Mouse (Mus musculus): ENCODE measurements around the gene Pacrg. TPM values are rescaled to one million over a fixed set of nuclear protein-coding genes. Genes with fewer than 3 reads are reported as not detected.

Pacrg gene
- total and polyA plus RNA-seq, 3 experiments = 0.11 TPM; not detected in 2

DNA sequence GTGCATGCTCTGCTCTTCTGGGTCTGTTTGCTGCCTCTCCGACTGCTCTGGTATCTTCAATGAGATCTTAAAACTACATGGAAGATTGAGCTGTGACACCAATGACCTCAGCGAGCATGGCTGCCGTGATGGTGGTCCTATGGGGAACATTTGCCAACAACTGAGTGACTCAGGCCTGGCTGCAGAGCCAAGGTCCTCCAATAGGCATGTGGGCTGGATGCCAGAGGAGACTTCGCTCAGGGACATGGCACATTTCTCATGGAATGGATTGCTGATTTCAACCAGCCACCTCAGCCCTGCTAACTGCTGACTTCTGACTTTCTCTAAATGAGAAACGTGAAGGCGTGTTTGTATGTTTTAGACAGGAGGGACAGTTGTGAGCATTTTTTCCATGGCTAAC lies 366.9 kb downstream of the Pacrg start:
- no peaks in the 10 kb centered on the region for H3K9me3 ChIP-seq (replicated peaks)
- H3K27me3 ChIP-seq (ENCODE audit: insufficient read depth, low read length) = peaks cover 5% of the 10 kb centered on the region
- no peak for ATAC-seq (ENCODE audit: extremely low read depth, insufficient number of reproducible peaks, low FRiP score, poor library complexity, severe bottlenecking)
- no peak overlapping the region for H3K4me3 ChIP-seq (ENCODE audit: low read depth, low read length)
- no peak for DNase-seq (ENCODE audit: low spot score)
- TF ChIP-seq GATA2 (IDR thresholded peaks at IDR 0.05; ENCODE audit: borderline replicate concordance, low read depth, low read length) (no peak), TAL1 (conservative IDR thresholded peaks at IDR 0.05; ENCODE audit: low read depth, low read length) (no peak), GATA1 (IDR thresholded peaks at IDR 0.05; ENCODE audit: borderline replicate concordance, low read length) (no peak), POLR2AphosphoS5 (IDR thresholded peaks at IDR 0.05; ENCODE audit: insufficient replicate concordance, low read depth, low read length) (no peak), CTCF (IDR thresholded peaks at IDR 0.05; ENCODE audit: low read depth, low read length) (no peak)
- no peaks in the 10 kb centered on the region for H3K36me3 ChIP-seq (replicated peaks)
- no peaks in the 10 kb centered on the region for H3K4me1 ChIP-seq (ENCODE audit: insufficient read depth, low read depth, low read length)

DNA sequence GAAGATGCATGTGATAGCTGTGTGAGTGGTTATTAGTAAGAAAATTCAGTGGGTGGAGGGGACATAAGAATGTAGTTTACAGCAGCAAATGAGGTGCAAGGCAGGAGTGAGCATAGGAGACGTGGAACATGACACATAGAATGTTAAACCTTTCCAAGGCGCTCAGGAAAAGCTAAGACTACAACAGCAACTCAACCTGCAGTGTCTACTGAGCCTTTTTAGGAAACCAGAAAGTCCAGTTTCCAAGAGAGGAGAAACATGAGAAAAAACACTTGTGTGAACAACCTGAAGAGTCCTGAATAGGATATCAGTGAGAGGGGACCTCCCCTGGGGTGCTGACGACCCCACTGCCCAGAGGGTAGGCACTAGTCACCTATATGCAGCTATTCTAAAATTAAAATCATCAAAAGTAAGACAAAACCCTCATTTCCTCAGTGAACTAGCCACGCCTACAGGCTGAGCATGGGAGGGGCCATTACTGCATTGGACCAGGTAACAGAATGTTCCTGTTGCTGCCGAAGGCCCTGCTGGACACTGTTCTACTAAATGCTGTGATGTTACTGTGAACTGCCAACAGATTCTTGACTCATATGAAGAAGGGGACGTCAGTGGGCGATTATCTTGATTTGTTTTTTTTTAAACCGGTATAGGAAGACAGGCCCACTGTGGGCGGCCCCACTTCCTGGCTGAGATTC lies 370.1 kb downstream of the Pacrg start:
- no peaks in the 10 kb centered on the region for H3K4me1 ChIP-seq (ENCODE audit: insufficient read depth, low read depth, low read length)
- no peak overlapping the region for H3K4me3 ChIP-seq (ENCODE audit: low read depth, low read length)
- DNase-seq (ENCODE audit: low spot score) (no peak), ATAC-seq (ENCODE audit: extremely low read depth, insufficient number of reproducible peaks, low FRiP score, poor library complexity, severe bottlenecking) (no peak)
- TF ChIP-seq TAL1 (conservative IDR thresholded peaks at IDR 0.05; ENCODE audit: low read depth, low read length) (no peak), POLR2AphosphoS5 (IDR thresholded peaks at IDR 0.05; ENCODE audit: insufficient replicate concordance, low read depth, low read length) (no peak), CTCF (IDR thresholded peaks at IDR 0.05; ENCODE audit: low read depth, low read length) (no peak), GATA1 (IDR thresholded peaks at IDR 0.05; ENCODE audit: borderline replicate concordance, low read length) (no peak), GATA2 (IDR thresholded peaks at IDR 0.05; ENCODE audit: borderline replicate concordance, low read depth, low read length) (no peak)
- no peaks in the 10 kb centered on the region for H3K36me3 ChIP-seq (replicated peaks)
- H3K9me3 ChIP-seq (replicated peaks) = no peaks in the 10 kb centered on the region
- H3K27me3 ChIP-seq (ENCODE audit: insufficient read depth, low read length) = peaks cover 2% of the 10 kb centered on the region

DNA sequence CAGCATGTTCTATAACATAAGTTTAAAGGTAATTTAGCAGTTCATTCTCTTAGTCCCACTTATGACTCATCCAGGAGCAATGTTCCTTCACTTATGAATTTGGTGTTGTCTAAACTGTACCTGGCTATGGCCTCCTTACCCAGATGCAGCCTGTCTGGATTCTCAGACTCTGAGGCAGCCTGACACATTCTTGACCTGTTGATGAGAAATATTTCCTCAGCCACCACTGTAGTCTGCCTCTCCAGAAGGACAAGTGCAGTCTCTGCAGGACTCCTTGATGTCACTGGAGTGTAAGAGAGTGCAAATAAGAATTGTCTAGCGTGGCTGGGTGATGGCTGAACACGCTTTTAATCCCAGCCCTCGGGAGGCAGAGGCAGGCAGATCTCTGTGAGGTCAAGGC lies 373.0 kb downstream of the Pacrg start:
- H3K27me3 ChIP-seq (ENCODE audit: insufficient read depth, low read length) = peaks cover 4% of the 10 kb centered on the region
- no peak for DNase-seq (ENCODE audit: low spot score)
- no peak for ATAC-seq (ENCODE audit: extremely low read depth, insufficient number of reproducible peaks, low FRiP score, poor library complexity, severe bottlenecking)
- no peaks in the 10 kb centered on the region for H3K9me3 ChIP-seq (replicated peaks)
- no peak for TF ChIP-seq TAL1 (conservative IDR thresholded peaks at IDR 0.05; ENCODE audit: low read depth, low read length)
- TF ChIP-seq CTCF (IDR thresholded peaks at IDR 0.05; ENCODE audit: low read depth, low read length) = no peak
- no peak for TF ChIP-seq GATA1 (IDR thresholded peaks at IDR 0.05; ENCODE audit: borderline replicate concordance, low read length)
- no peaks in the 10 kb centered on the region for H3K36me3 ChIP-seq (replicated peaks)
- H3K4me1 ChIP-seq (ENCODE audit: insufficient read depth, low read depth, low read length) = no peaks in the 10 kb centered on the region
- no peak overlapping the region for H3K4me3 ChIP-seq (ENCODE audit: low read depth, low read length)

DNA sequence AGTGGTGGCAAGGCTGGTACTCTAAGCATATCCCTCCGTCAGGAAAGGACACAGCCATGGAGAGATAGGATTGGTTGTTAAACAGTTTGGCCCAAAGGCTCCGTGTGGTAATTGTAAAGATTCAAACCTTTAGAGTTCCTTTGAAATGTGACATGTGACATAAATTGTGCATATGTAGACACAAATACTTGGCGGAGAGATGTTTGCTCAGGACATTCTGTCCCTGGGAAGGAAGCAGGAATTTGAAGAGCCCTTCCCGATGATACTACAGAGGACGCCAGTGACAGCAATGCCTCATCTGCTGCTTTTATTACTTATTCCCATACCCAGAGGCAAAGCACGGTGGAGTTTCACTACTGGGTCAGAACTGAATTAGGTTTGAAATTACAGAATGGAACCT lies 374.6 kb downstream of the Pacrg start:
- no peaks in the 10 kb centered on the region for H3K36me3 ChIP-seq (replicated peaks)
- no peaks in the 10 kb centered on the region for H3K4me1 ChIP-seq (ENCODE audit: insufficient read depth, low read depth, low read length)
- H3K27me3 ChIP-seq (ENCODE audit: insufficient read depth, low read length) = peaks cover 4% of the 10 kb centered on the region
- DNase-seq (ENCODE audit: low spot score) (no peak), ATAC-seq (ENCODE audit: extremely low read depth, insufficient number of reproducible peaks, low FRiP score, poor library complexity, severe bottlenecking) (no peak)
- H3K9me3 ChIP-seq (replicated peaks) = no peaks in the 10 kb centered on the region
- no peak overlapping the region for H3K4me3 ChIP-seq (ENCODE audit: low read depth, low read length)
- TF ChIP-seq GATA2 (IDR thresholded peaks at IDR 0.05; ENCODE audit: borderline replicate concordance, low read depth, low read length) (no peak), POLR2AphosphoS5 (IDR thresholded peaks at IDR 0.05; ENCODE audit: insufficient replicate concordance, low read depth, low read length) (no peak), GATA1 (IDR thresholded peaks at IDR 0.05; ENCODE audit: borderline replicate concordance, low read length) (no peak), TAL1 (conservative IDR thresholded peaks at IDR 0.05; ENCODE audit: low read depth, low read length) (no peak), CTCF (IDR thresholded peaks at IDR 0.05; ENCODE audit: low read depth, low read length) (no peak)

DNA sequence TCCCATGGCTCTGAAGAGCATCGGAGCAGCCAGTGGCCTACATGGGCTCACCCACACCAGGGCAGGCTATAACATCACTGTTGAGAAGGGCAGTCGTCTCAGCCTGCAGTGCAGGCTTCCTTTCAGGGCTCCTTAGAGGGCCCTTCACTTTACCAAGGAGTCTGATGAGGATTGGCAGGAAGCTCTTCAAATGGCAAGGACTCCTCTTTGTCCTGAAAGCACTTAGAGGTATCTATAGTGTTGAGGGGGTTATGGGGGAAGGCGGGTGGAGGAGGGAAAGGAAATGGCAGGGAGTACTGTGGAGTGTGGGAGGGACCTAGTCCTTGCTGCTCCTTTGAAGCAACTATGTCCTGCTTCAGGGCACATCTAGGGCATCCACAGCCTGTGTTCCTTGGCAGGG lies 375.4 kb downstream of the Pacrg start:
- Histone ChIP-seq H3K27me3 (ENCODE audit: insufficient read depth, low read length) (peaks cover 4% of the 10 kb centered on the region), H3K4me1 (ENCODE audit: insufficient read depth, low read depth, low read length) (no peaks in the 10 kb centered on the region), H3K4me3 (ENCODE audit: low read depth, low read length) (no peak overlapping the region), H3K9me3 (replicated peaks) (no peaks in the 10 kb centered on the region), H3K36me3 (replicated peaks) (no peaks in the 10 kb centered on the region)
- TF ChIP-seq TAL1 (conservative IDR thresholded peaks at IDR 0.05; ENCODE audit: low read depth, low read length) (no peak), CTCF (IDR thresholded peaks at IDR 0.05; ENCODE audit: low read depth, low read length) (no peak), POLR2AphosphoS5 (IDR thresholded peaks at IDR 0.05; ENCODE audit: insufficient replicate concordance, low read depth, low read length) (no peak), GATA2 (IDR thresholded peaks at IDR 0.05; ENCODE audit: borderline replicate concordance, low read depth, low read length) (no peak), GATA1 (IDR thresholded peaks at IDR 0.05; ENCODE audit: borderline replicate concordance, low read length) (no peak)
- no peak for ATAC-seq (ENCODE audit: extremely low read depth, insufficient number of reproducible peaks, low FRiP score, poor library complexity, severe bottlenecking)
- no peak for DNase-seq (ENCODE audit: low spot score)

DNA sequence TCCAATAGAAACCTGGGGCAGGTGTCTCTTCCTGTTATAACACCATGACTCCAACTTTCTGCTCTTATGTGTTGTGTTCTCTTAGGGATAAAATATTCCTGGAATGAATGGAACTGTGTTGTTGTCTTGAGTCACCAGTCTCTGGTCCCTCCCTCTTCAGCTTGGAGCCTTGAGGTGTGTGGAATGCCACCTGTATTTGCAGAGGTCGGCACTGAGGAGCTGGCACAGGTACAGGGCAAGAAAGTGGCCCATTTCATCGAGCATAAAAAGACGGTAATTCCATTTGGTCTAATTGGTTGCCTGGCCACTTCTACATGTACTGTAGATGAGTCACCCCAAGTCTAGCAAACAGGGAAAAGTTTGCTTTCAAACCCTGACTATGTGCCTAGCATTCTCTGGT lies 376.5 kb downstream of the Pacrg start:
- no peaks in the 10 kb centered on the region for H3K4me1 ChIP-seq (ENCODE audit: insufficient read depth, low read depth, low read length)
- H3K4me3 ChIP-seq (ENCODE audit: low read depth, low read length) = no peak overlapping the region
- ATAC-seq (ENCODE audit: extremely low read depth, insufficient number of reproducible peaks, low FRiP score, poor library complexity, severe bottlenecking) (no peak), DNase-seq (ENCODE audit: low spot score) (no peak)
- TF ChIP-seq CTCF (IDR thresholded peaks at IDR 0.05; ENCODE audit: low read depth, low read length) (no peak), GATA2 (IDR thresholded peaks at IDR 0.05; ENCODE audit: borderline replicate concordance, low read depth, low read length) (no peak), POLR2AphosphoS5 (IDR thresholded peaks at IDR 0.05; ENCODE audit: insufficient replicate concordance, low read depth, low read length) (no peak), GATA1 (IDR thresholded peaks at IDR 0.05; ENCODE audit: borderline replicate concordance, low read length) (no peak), TAL1 (conservative IDR thresholded peaks at IDR 0.05; ENCODE audit: low read depth, low read length) (no peak)
- no peaks in the 10 kb centered on the region for H3K9me3 ChIP-seq (replicated peaks)
- H3K27me3 ChIP-seq (ENCODE audit: insufficient read depth, low read length) = peaks cover 4% of the 10 kb centered on the region
- no peaks in the 10 kb centered on the region for H3K36me3 ChIP-seq (replicated peaks)

Measured in G1E (cell line).